Mouse (Mus musculus) heart, embryonic 10.5 days (tissue): ENCODE measurements around the gene Arhgef16. TPM values are rescaled to one million over a fixed set of nuclear protein-coding genes. Genes with fewer than 3 reads are reported as not detected.

Experiments used
- DNase-seq: peaks from one replicate; pipeline ENCODE4 v3.0.0-alpha.2; 2017; ENCODE audit warnings: low spot score
- H3K27ac ChIP-seq: fragments of 300-500 bp; sonication (generic); 2 replicates; pipeline ENCODE4 v1.5.1; 2016; ENCODE audit warnings: mild to moderate bottlenecking
- H3K27me3 ChIP-seq: fragments of 300-500 bp; sonication (generic); 2 replicates; pipeline ENCODE4 v1.6.1; 2016; ENCODE audit warnings: mild to moderate bottlenecking; ENCODE audit not compliant: poor library complexity, insufficient read depth, severe bottlenecking
- H3K36me3 ChIP-seq: fragments of 300-500 bp; sonication (generic); 2 replicates; pipeline ENCODE4 v1.6.1; 2016; ENCODE audit warnings: mild to moderate bottlenecking, moderate library complexity
- H3K4me1 ChIP-seq: fragments of 300-500 bp; sonication (generic); 2 replicates; pipeline ENCODE4 v1.6.1; 2016; ENCODE audit warnings: mild to moderate bottlenecking
- H3K4me3 ChIP-seq: fragments of 300-500 bp; sonication (generic); 2 replicates; pipeline ENCODE4 v1.5.1; 2016; ENCODE audit warnings: mild to moderate bottlenecking, moderate library complexity
- H3K9me3 ChIP-seq: fragments of 300-500 bp; sonication (generic); 2 replicates; pipeline ENCODE4 v1.6.1; 2016; ENCODE audit warnings: mild to moderate bottlenecking, moderate library complexity
- WGBS: fragments of 180-500 bp; shearing (Covaris S2); methylation state at CpG from one replicate; pipeline ENCODE4 v1.1.7; 2016; 5-methylcytosine and 5-hydroxymethylcytosine counted together
- polyA plus RNA-seq: library from polyadenylated mRNA; unstranded; fragments of >200 nt; fragmentation: Nextera tagmentation; extraction: Ambion mirVana; gene quantifications from 2 replicates; pipeline ENCODE4 v1.2.1, GENCODE M21; 2016

Gene Arhgef16
- polyA plus RNA-seq, 1 experiment from 2014 or later = 7.4 TPM

GRCm38 (mm10) chr4:154269520-154269919, 32.0 kb downstream of the Arhgef16 start:
- DNase-seq = no peak
- H3K9me3 ChIP-seq = no peaks in the 10 kb centered on the region
- peak overlapping the region; percentile 52; the same call in 1 of the 2 replicates for H3K27ac ChIP-seq
- 46% methylated on average over 10 of the region's 10 CpGs for WGBS
- no peak overlapping the region for H3K4me3 ChIP-seq
- peaks cover 25% of the 10 kb centered on the region for H3K27me3 ChIP-seq
- peaks cover 7% of the 10 kb centered on the region for H3K4me1 ChIP-seq
- H3K36me3 ChIP-seq = peaks cover 13% of the 10 kb centered on the region

GRCm38 (mm10) chr4:154267511-154267910, 34.0 kb downstream of the Arhgef16 start:
- Histone ChIP-seq H3K4me1 (peaks cover 7% of the 10 kb centered on the region), H3K4me3 (no peak overlapping the region), H3K36me3 (peaks cover 17% of the 10 kb centered on the region; the same call in 1 of the 2 replicates), H3K27me3 (peaks cover 26% of the 10 kb centered on the region), H3K27ac (no peak overlapping the region), H3K9me3 (no peaks in the 10 kb centered on the region)
- WGBS = 81% methylated on average over 6 of the region's 6 CpGs
- no peak for DNase-seq

- Histone ChIP-seq H3K4me1 (no peaks in the 10 kb centered on the region), H3K27me3 (peaks cover 8% of the 10 kb centered on the region; the same call in 1 of the 2 replicates), H3K4me3 (no peak overlapping the region), H3K9me3 (no peaks in the 10 kb centered on the region), H3K27ac (no peak overlapping the region), H3K36me3 (peaks cover 17% of the 10 kb centered on the region; the same call in 1 of the 2 replicates)
- 43% methylated on average over 4 of the region's 4 CpGs for WGBS
- DNase-seq = peak; percentile 84
Observed at GRCm38 (mm10) chr4:154262071-154262470, 39.4 kb downstream of the Arhgef16 start.

DNA sequence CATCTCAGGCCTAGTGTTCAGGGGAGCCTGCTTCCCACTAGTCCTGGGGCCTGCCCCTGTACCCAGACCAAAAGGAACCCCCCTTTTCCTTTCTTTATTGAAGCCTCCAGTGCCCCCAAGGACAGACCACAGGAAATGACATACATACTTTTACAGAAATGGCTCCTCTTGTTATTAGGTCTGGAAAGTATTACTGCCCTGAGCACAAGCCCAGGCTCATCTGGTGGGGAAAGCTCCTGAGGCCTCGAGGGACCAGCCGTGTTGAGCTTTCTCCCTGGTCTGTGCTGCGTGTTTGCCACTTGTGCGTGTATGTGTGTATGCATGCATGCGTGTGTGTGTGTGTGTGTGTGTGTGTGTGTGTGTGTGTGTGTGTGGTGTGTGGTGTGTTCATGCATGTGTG, 40.7 kb downstream of the Arhgef16 start:
- DNase-seq = no peak
- 85% methylated on average over 5 of the region's 5 CpGs for WGBS
- no peak overlapping the region for H3K4me3 ChIP-seq
- peaks cover 17% of the 10 kb centered on the region; the same call in 1 of the 2 replicates for H3K36me3 ChIP-seq
- H3K4me1 ChIP-seq = no peaks in the 10 kb centered on the region
- H3K27ac ChIP-seq = no peak overlapping the region
- no peaks in the 10 kb centered on the region for H3K9me3 ChIP-seq
- H3K27me3 ChIP-seq = peaks cover 8% of the 10 kb centered on the region; the same call in 1 of the 2 replicates

DNA sequence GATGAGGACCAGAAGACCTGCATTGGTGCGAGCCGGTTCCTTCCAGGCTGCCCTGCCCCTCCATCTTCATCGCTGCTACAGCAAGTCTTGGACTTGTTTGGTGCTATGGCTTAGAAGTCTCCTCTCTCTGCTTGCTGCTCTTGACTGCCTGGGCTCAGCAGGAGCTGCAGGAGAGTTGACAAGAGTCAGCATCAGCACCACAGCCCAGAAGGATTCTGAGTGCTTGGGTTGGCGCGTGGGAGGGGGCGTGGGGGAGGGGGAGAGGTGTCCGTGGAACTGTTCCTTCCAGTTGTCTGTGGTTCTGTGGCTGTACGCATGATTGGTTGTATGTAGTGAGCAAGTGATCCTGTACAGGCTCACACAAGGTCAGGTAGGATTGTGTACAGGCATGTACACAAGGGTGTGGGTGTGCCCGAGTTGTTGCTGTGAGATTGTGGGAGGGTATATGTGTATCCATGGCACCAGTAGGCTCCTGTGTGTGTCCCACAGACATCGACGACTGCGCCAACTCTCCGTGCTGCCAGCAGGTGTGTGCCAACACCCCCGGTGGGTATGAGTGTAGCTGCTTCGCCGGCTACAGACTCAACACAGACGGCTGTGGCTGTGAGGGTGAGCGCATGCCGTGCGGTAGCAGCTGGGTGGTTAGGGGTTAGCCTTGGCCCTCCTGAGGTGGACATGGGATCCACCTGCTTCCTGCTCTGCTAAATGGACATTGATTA, 48.8 kb downstream of the Arhgef16 start:
- Histone ChIP-seq H3K9me3 (no peaks in the 10 kb centered on the region), H3K36me3 (no peaks in the 10 kb centered on the region), H3K27ac (no peak overlapping the region), H3K27me3 (peaks cover 38% of the 10 kb centered on the region), H3K4me1 (peaks cover 23% of the 10 kb centered on the region), H3K4me3 (no peak overlapping the region)
- WGBS = 89% methylated on average over 20 of the region's 20 CpGs
- DNase-seq = no peak

GRCm38 (mm10) chr4:154249316-154249715, 52.2 kb downstream of the Arhgef16 start:
- Histone ChIP-seq H3K27me3 (peaks cover 47% of the 10 kb centered on the region), H3K4me1 (peaks cover 38% of the 10 kb centered on the region), H3K36me3 (no peaks in the 10 kb centered on the region), H3K27ac (no peak overlapping the region), H3K4me3 (no peak overlapping the region), H3K9me3 (no peaks in the 10 kb centered on the region)
- no peak for DNase-seq
- WGBS = 77% methylated on average over 8 of the region's 8 CpGs

DNA sequence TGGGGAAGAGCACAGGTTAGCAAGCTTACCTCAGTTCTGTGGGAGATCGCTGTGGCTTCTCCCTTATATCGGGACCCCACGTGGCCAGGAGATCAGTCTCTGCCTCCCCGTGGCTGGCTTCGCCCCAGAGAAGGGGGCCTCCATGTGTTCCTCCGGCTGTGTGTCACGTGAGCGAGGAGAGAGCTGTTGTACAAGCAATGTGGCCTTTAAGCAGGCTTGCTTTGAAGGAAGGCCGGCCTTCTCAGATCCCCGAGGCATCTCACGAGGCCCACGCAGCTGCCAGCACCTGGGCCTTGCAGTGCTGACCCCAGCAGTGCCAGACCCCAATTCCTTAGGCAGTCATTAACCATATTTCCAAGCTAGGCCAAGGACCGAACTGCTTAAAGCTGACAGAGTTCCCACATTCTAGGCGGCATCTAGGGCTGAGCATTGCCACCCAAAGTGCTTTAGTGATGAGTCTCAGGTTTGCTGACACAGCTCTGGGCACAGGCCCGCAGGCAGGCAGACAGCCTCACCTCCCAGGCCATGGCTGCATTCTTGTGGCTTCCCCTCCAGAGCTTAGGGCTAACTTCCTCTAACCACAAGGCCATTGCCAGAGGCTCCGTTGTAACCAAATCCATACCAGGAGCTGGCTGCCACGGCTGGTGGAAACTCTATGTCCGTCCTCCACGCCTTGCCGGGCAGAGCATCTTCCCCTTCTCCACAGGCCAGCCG, 53.2 kb downstream of the Arhgef16 start:
- no peaks in the 10 kb centered on the region for H3K9me3 ChIP-seq
- peaks cover 38% of the 10 kb centered on the region for H3K4me1 ChIP-seq
- no peak overlapping the region for H3K4me3 ChIP-seq
- H3K27ac ChIP-seq = peak overlapping the region; percentile 47
- peaks cover 47% of the 10 kb centered on the region for H3K27me3 ChIP-seq
- DNase-seq = no peak
- WGBS = 75% methylated on average over 21 of the region's 21 CpGs
- H3K36me3 ChIP-seq = no peaks in the 10 kb centered on the region

DNA sequence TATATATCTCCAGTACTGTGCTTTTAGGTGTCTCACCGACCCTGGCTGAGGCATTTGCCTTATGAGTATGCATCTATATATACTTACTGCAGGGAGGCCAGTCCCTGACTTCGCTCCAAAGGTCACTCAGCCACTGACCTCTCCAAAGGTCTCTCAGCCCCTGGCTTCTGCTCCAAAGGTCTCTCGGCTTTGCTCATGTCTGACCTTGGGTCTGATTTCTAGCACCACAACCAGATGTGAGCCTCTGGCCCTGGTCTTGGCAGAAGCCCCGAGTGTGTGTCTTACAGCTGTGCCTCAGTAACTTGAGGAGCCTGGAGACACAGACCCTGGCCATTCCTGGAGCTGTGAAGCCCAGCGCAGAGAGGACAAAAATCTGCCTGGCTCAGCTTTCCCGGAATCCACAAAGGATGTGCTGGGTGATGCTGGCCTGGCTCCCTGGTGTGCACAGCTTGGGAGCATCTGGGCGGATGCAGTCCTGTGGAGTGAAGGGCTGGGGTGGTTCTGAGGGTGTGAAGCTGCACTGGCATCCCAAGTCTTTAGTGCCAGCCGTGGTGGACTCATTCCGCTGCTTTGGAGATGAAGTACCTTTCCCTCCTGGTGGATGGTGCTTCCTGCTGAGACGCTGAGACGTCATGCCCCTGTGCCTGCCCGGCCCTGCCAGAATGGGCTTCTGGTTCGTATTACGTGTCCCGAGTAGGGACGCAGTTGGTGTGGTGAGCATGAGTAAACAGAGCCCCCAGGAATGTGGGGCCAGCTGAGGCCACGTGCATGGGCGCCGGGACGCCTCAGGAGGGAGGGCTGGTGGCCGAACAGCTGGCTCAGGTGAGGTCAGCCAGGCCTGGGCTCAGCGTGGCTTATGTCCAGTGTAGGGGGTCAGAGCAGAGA, 54.0 kb downstream of the Arhgef16 start:
- WGBS = 30% methylated on average over 22 of the region's 22 CpGs
- peak overlapping the region; percentile 55; the same call in 1 of the 2 replicates for H3K4me3 ChIP-seq
- peaks cover 38% of the 10 kb centered on the region for H3K4me1 ChIP-seq
- no peaks in the 10 kb centered on the region for H3K36me3 ChIP-seq
- peaks cover 50% of the 10 kb centered on the region for H3K27me3 ChIP-seq
- no peak for DNase-seq
- H3K9me3 ChIP-seq = no peaks in the 10 kb centered on the region
- H3K27ac ChIP-seq = peak overlapping the region; percentile 47

DNA sequence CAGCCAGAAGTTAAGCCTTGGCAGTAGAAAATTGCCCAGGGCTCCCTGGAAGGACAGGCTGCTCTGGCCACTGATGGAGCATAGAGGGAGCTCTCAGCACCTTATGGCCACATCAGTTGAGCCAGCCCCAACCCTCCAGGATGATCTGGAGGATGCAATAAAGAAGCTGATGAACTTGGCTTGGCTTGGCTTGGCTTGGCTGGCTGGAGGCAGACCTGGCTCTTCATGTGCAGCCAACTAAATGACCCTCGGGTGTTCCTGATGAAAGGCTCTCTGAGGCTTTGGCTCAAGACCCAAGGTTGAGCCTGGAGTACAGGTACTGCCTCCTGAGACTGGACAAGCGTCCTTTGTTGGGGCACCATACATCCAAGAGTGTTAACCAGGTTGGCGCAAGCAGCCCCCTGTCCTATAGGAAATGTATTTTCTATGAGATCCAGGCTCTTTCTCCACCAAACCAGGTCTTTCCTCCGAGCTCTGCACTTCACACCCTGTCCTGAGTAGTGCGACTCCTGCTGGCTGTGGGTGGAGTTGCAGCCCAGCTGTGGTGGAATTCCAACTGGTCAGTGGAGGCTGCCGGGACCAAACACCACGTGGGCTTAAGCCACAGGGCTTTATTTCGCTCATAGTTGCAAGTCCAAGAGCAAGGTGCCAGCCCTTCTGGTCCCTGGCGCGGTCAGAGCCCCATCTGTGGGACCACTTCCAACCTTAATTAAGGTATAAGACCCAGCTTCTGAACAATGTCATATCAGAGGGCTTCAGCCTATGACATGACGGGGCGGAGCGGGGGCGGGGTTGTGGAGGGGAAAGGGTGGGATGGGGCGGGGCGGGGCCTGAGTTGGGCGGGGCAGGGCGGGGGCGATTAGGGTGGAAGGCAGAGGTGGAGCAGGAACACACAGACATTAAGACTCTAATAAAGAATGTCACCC, 55.1 kb downstream of the Arhgef16 start:
- WGBS = 7% methylated on average over 19 of the region's 19 CpGs
- peaks cover 38% of the 10 kb centered on the region for H3K4me1 ChIP-seq
- no peaks in the 10 kb centered on the region for H3K36me3 ChIP-seq
- H3K9me3 ChIP-seq = no peaks in the 10 kb centered on the region
- peaks cover 57% of the 10 kb centered on the region for H3K27me3 ChIP-seq
- peak overlapping the region; percentile 55 for H3K4me3 ChIP-seq
- H3K27ac ChIP-seq = peak overlapping the region; percentile 85
- DNase-seq = peak; percentile 92

- H3K4me1 ChIP-seq = peaks cover 47% of the 10 kb centered on the region
- no peak overlapping the region for H3K27ac ChIP-seq
- H3K4me3 ChIP-seq = no peak overlapping the region
- H3K27me3 ChIP-seq = peaks cover 55% of the 10 kb centered on the region
- DNase-seq = no peak
- 79% methylated on average over 7 of the region's 7 CpGs for WGBS
- H3K36me3 ChIP-seq = no peaks in the 10 kb centered on the region
- no peaks in the 10 kb centered on the region for H3K9me3 ChIP-seq
Observed at GRCm38 (mm10) chr4:154245342-154245741, 56.1 kb downstream of the Arhgef16 start.

GRCm38 (mm10) chr4:154240608-154241007, 60.9 kb downstream of the Arhgef16 start:
- no peak for DNase-seq
- no peak overlapping the region for H3K27ac ChIP-seq
- peaks cover 38% of the 10 kb centered on the region for H3K4me1 ChIP-seq

GRCm38 (mm10) chr4:154239199-154239598, 62.3 kb downstream of the Arhgef16 start:
- H3K4me3 ChIP-seq = no peak overlapping the region
- H3K36me3 ChIP-seq = no peaks in the 10 kb centered on the region
- WGBS = 82% methylated on average over 8 of the region's 8 CpGs
- H3K27me3 ChIP-seq = peaks cover 28% of the 10 kb centered on the region
- H3K4me1 ChIP-seq = peaks cover 49% of the 10 kb centered on the region
- no peak overlapping the region for H3K27ac ChIP-seq
- DNase-seq = no peak
- H3K9me3 ChIP-seq = no peaks in the 10 kb centered on the region

More at GRCm38 (mm10) chr4:154240608-154241007, 60.9 kb downstream of the Arhgef16 start:
- peaks cover 31% of the 10 kb centered on the region for H3K27me3 ChIP-seq
- no peaks in the 10 kb centered on the region for H3K9me3 ChIP-seq
- no peak overlapping the region for H3K4me3 ChIP-seq
- 49% methylated on average over 11 of the region's 11 CpGs for WGBS
- no peaks in the 10 kb centered on the region for H3K36me3 ChIP-seq
